Mouse (Mus musculus) urinary bladder, postnatal 14 days (tissue): ENCODE measurements around the gene Pola2.

ENCODE experiments used
- DNase-seq: peaks from one replicate; pipeline ENCODE4 v3.0.0; 2021; ENCODE audit warnings: low spot score

Gene Pola2

DNA sequence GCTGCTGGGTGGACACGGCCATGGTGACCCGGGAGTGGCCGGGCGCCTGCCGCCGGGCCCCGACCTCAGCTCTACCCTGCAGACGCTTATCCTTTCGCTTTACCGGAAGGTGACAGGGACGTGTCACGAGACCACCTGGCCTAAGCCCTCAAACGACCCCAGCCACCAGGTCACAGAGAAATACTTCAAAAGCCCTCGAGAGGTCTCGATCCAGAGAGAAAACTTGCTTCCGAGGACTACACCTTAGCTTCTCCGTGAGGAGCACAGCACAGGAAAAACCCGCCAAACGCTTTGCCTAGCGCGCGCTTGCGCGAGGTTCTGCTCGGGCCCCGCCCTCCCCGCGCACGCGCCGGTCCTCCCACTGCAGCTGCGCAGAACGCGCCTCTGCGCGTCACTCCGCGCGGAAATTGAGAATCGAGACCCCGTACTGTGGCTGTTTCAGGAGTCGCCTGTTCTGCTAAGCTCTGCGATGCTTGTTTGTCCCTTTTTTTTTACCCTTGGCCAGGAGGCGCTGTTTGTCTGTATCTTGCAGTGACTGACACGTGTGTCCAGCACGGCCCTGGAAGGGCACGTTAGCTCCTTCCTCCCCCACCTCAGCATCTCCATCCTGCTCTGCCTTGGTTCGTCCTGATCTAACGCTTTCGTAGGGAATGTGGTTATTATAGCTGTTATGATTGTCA, at the start of gene Pola2:
Gene Pola2, minus strand, starts transcription at position 320 of the 680 bp plus-strand sequence.
- DNase-seq: peak; percentile 90

DNA sequence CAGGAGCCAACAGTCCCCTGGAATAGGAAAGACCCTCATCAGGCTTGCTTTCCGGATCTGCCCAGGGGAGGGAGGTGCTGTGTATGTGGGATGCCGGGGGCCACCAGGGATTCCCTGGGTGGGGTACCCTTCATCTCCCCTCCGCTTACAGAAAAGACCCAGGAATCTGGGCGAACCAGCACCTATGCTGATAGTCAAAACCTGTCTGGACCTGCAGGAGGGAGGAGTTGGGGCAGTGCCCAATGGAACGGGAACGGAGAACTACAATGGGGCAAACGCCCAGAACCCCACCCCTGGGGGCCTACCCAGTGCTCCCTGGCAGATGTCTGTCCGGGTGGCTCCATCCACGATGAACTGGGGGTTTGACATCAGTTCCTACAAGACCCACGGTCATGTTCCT, 49.7 kb upstream of the Pola2 start:
- DNase-seq: peak; percentile 87

DNA sequence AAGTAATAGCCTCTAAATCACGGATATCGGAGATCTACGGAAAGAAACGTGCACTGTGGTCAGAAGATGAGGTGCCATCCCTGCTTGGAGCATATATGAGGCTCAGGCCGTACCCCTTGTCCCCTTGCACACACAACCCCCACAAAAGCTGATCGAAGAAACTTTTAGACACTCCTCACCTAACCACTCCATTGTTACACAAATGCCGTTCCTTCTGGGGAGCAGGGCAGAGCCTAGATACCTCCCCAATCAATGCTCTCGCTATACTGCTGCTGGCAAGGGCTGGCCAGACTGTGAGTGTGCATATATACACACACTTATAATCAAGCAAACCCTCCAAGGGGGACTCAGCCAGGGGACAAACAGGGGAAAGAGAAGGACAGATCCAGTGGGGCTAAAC, 45.1 kb upstream of the Pola2 start:
- no peak for DNase-seq

DNA sequence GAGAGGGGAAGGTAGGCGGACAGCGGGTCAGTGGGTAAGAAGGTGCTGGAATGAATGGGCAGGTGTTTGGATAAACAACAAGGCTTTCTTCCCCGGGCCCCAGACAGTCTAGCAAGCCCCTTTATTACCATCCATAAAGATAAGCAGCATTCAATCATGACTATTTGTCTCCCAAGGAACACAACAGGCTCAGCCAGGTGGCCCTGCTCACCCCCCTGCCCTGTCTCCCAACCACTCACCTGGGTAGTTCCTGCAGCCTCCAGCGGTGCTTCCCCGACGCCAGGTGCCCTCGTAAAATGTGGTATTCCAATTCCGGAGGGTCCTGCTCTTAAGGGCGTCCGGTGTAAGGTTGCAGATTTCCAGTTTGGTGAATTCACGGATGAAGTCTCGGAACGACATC, 43.0 kb upstream of the Pola2 start:
- no peak for DNase-seq

DNA sequence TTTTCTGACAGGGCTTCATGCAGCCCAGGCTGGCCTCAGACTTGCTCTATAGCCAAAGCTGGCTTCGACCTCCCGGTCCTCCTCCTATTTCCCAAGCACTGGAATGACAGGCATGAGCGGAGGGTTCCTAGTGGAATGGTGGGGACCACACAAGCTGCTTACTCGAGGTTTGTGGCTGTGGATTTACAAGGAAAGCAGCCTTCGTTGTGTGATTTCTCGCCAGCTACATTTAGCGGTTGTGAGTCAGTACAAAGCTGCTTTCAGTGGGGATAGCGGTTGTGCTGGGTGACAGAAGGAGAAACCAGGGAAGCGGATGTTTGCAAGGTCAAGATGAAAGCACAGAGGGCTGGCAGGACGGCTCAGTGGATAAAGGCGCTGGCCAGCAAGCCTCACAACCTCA, 41.5 kb upstream of the Pola2 start:
- DNase-seq: no peak

DNA sequence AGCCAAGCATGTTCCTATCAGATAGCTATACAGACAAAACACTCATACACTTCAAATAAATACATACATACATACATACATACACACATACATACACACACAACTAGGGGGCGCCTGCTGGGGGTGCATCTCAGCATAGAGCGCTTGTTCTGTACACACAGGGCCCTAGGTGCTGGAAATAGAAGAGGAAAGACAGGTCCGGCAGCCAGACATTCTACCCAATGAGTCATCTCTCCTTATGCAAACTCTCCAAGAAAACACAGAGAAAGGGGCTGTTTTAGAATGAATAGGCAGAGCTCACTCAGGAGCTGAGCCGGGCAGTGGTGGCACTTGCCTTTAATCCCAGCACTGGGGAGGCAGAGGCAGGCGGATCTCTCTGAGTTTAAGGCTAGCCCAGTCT, 36.0 kb upstream of the Pola2 start:
- DNase-seq: peak; percentile 61

DNA sequence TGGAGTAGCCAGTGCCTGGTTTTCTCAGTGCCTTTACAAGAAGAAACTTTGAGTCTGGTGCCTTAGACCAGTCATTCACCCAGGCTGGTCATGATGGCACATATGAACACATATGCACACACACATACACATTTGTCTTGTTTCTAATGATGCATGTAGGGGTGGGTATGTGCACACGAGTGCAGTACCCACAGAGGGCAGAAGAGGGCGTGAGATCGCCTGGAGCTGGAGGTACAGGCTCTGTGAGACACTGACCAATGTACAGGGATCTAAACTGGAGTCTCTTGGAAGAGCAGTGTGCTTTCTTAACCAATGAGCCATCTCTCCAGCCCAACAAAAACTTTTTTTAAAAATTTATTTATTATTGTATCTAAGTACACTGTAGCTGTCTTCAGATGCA, 34.2 kb upstream of the Pola2 start:
- no peak for DNase-seq

DNA sequence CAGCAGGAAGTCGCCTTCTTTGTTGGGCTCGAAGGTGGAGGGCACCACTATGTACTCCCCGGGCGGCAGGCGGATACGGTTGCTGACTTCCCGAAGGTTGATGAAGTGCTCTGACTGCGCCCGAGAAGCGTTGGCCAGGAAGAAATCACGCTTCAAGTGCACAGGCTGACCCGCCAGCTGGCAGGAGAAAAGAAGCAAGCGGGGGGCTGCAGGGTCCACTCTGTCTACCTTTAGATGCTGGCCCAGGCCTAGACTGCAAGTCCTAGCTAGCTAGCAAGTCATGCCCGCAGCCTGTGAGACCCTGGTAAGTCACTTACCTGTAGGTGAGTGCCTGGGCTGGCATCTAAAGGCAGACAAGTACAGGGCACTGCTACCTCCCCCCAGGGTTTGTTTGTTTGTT, 30.7 kb upstream of the Pola2 start:
- no peak for DNase-seq

DNA sequence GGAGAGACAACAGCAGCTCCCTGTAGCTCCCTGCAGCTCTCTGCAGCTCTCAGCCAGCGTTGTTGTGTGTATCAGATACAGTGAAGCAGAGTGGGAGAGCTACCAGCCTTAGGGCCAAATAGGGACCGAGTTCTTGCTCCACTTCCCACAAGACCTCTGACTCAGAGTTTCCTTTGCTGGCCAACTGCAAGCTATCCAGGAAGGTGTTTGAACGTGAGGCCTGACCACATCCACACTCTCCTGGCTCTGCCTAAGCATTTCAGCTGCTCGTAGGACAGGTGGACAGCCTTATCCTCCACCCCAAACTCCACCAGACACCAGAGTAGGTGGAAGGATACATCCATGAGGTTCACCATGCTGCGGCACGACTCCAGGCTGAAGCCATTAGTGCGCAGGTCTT, 28.0 kb upstream of the Pola2 start:
- DNase-seq: no peak

DNA sequence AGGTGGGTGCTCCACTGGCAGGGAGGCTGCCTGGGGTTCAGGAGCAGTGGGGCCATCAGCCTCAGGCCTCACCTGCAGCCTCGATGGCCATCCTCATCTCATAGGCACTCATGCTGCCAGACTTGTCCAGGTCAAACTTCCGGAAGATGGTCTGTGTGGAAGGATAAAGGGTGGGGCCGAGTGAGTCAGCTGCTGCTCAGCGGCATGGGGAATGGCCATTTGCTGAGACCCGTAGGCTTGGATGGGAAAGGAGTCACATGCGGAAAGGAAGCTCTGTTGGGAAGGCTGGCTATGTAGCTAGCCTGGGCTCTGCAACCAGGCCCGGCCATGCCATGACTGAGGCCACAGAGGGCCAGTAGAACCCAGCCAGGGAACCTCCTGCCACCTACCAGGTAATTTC, 27.5 kb upstream of the Pola2 start:
- no peak for DNase-seq

DNA sequence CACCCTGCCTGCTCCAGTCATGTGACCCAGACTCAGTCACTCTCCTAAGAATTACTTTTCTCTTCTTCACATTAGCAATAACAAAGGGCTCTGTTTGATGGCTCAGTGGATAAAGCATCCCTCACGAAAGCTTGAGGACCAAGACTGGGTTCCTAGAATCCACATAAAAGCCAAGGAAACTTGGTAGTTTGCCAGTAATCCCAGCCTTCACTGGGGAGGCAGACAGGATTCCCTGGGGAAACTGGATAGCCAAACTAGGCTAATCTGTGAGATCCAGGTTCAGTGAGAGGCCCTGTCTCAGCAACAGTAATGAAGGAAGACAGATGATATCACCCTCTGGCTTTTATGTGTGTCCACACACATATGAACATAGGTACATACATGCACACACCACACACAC, 26.9 kb upstream of the Pola2 start:
- no peak for DNase-seq

DNA sequence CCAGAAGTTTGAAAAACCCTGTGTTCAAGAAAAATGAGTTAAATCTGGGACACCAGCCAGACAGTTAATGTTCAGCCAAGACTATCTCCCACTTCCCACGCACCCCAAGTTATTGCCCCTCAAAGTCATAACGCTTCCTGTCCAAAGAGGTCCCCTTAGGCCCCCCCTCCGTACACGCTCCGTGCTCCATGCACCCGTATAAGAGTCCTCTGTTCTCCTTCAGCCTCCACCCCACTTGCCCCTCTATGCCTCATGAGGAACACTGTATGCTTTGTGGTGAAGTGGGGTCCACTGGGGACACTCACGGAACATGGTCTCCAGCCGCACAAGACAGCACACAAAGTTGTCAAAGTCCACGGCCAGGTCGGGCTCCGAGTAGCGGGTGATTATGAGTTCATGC, 26.0 kb upstream of the Pola2 start:
- DNase-seq: no peak

DNA sequence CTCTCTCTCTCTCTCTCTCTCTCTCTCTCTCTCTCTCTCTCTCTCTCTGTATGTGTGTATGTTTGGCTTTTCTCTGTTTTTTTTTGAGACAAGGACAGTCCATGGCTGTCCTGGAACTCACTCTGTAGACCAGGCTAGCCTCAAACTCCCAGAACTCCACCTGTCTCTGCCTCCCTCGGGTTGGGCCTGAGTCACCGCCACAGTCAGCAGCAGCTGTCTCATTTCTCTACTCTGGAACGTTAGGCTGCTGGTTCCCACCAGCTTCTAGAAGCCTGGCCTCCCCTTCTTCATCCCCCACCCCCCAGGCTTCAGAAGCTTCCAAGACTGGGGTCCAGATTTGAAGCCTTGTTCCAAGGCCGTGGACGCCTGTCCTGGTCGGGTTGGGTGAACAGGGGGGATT, 25.6 kb upstream of the Pola2 start:
- no peak for DNase-seq

DNA sequence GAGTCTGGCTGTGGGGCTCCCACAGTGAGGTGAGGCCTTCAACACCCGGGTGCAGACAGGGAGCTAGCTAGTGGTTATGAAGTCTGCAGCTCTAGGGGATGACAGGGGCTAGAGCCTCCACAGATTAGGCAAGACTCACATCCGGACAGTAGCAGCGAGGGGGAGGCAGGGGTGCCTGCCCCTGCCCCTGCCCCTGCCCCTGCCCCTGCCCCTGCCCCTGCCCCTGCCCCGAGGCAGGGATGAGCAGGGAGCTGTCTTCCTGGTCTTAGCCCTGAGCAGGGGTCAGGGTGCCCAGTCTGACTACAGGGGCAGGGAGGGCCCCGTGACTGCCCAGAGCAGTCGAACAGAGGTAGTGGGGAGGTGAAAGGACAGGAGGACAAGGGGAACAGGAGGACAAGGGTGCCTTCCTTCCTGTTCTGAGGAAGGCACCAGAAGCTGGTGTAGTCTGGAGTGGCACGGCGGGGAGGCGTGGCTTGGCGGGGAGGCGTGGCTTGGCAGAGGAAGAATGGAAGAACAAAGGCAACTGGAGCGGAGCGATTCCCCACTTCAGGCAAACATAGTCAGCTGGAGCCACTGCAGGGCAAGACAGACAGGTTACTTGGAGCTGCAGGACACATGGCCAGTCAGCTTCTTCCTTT, 24.9 kb upstream of the Pola2 start:
- DNase-seq: peak; percentile 92

DNA sequence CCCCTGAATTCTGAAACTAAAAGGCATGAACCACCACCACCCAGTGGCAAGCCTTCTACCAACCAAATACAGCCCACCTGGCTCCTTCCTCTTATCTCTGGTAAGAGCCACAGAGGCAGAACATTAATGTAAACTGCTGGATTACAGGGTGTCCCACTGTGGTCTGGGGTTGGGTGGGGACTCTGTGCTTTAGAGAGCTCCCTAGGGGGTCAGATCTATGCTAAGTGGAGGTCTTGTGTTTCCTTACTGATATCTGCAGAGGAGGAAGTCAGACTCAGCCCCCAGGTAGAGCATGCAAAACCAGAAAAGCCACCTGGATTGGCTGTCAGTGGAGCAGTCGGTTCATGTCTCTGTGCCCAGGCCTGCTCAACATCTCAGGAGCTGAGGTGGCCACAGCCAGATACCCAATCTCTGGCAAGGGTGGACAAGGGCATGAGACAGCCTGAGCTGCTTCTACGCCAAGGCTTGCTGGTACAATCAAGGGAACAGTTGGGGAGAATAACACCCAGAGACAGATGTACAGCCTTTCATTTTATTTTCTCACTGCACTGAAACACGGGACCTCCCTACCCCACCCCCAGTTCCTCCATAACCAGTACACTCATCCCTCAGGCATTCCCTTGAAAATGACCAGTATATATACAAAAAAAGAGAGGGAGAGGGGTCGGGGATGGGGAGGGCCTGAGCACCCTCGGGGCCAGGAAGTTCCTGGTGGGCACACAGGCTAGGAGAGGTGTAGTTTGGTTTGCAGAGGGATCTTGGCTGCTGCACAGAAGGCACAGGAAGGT, 24.2 kb upstream of the Pola2 start:
- DNase-seq: peak; percentile 63

DNA sequence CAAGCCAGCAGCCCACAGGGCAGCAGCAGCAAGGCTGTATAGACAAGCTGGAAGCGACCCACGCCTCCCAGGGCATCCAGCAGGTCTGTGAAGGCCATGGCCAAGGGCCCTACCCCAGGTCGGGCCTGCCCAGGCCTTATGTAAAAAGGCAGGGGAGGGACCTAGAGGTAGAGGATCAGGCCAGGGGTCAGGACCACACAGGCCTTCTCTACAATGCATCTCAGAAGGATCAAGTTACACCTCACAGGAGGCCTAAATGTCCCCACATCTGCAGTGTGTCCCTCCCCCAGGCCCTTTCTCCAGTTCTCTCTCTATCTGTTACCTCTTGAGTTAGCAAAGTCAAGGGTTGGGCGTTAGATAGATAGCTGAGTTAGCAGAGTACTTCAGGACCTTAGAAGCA, 22.0 kb upstream of the Pola2 start, which contains the start of gene Slc22a20:
Gene Slc22a20, minus strand, starts transcription at position 101 of the 400 bp plus-strand sequence.
- no peak for DNase-seq

DNA sequence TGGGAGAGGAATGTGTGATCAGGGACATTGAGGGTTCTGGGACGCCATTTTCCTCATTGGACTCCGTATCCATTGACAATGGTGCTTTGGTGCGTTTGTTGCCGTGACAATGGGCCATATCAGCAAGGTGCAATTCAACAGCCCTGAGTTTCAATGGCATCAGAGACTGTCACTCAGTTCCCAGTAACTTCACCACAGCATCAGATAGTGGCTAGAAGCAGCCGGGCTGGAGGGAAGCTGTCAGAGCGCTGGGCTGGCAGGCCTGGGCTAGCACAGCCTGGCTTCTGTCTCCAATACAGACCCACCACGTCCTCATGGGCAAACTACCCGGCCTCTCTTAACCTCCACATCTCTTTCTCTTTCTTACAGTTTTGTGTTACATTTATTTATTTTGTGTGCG, 16.5 kb upstream of the Pola2 start:
- no peak for DNase-seq

DNA sequence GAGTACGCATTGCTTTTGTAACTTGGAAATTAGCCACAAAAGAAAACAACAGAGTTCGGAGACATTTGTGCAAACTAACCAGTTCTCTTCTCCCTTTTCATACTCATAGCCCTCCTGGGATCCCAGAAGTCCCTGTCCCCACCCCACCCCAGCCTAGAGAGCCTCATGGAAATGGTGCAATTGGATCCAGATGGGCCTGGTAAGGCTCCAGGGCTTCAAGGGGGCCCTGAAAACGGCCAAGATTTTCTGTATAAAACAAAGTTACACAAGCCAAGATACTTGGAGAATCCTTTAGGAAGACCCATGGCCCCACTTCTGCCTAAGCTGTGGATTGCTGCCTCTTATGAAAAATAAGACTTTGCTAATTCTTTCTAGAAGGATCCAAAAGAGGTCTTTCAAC, 13.7 kb upstream of the Pola2 start:
- no peak for DNase-seq

DNA sequence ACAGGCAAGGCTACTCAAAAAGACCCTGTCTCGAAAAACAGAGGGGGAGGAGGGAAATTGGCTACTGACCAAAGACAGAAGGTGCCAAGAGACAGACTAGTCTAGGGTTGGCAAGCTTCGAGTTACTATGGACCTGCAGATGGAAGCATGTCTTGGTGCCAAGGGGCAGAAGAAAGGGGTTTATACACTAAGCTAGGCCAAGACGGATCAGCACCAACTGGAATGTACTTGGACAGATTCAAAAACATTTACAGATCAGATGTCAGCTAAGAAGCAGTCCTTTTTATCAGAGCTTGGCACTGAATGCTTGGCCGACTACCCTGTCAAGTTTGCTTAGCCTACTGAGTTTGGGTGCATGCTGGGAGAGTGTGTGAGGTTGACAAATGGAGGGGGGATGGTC, 11.7 kb upstream of the Pola2 start:
- DNase-seq: no peak

DNA sequence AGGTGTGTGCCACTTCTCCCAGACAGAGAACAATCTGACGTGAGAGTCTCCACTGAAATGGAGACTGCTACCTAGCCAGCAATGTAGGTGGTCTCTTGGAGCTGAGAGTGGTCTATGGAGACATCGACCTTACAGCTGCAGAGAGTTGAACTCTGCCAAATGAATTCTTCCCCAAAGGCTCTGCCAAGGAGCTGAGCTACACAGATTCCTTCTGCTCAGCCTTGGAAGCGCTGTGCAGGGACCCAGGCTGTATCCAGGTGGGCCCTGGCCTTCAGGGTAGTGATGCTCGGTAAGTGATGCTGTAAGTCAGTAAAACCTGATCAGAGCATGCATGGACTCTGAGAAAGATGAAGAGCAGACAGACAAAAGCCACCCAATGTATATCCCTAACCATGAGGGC, 11.1 kb upstream of the Pola2 start:
- DNase-seq: no peak

DNA sequence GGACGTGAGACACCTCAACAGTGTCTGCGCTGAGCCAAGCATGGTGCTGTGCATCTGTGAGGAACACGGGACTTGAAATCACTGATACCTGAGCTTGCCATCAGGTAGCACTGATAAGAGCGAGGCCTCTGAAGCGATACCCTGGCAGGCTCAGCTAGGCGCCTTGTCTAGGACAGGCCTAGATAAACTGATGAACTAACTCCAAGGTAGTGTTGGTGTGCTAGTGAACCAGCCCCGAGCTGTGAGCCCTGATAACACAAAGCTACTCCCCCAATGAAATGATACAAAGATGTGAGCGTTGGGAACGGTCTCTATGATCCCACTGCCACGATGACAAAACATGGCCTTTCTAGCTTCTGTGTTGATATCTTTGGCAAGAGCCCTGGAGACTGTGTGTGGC, 3.7 kb upstream of the Pola2 start:
- DNase-seq: no peak

DNA sequence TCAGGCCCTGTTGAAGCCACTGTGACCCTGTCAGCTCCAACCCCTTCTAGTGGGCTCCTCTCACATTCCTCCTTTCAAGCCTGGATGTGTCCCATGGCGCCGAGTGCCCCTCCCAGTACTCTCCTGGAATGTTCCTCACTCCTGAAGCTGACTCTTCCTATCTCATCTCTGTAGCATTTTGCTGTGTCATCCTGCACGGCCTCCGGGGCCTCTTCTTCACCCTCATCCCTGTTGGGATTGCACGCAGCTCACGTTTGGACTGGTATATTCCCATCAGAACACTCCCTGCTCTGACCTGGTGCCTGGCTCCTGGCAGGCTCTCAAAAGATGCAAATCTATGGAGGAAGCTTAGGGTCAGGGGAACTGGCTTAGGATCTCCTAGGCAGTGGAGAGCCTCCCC, 2.8 kb upstream of the Pola2 start:
- DNase-seq: peak; percentile 70

DNA sequence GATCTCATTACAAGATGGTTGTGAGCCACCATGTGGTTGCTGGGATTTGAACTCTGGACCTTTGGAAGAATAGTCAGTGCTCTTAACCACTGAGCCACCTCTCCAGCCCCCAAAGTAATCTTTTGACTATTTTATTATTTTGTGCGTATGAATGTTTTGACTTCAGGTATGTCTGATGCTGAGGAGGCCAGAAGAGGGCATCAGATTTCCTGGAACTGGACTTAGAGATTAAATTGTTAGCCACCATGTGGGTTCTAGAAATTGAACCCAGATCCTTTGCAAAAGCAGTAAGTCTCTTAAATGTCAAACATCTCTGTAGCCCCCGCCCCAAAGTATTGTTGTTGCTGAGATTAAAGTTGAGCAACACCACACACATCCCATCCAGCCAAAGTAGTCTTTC, 1.9 kb upstream of the Pola2 start:
- no peak for DNase-seq
